Mouse (Mus musculus) embryonic facial prominence, embryonic 11.5 days (tissue): ENCODE data around the gene Angptl2. TPM values are rescaled to one million over a fixed set of nuclear protein-coding genes. Genes with fewer than 3 reads are reported as not detected.

Source experiments
- ATAC-seq: fragments of 200-750 bp; cut with Nextera tagmentation; replicated peaks from 2 replicates; pipeline ENCODE4 v1.8.0; 2017; ENCODE audit warnings: low read depth; ENCODE audit not compliant: insufficient number of reproducible peaks, low FRiP score, low TSS enrichment
- DNase-seq: peaks from one replicate; pipeline ENCODE4 v3.0.0-alpha.2; 2015; ENCODE audit warnings: low spot score
- H3K27ac ChIP-seq: fragments of 300-500 bp; sonication (generic); replicated peaks from 2 replicates; pipeline ENCODE4 v1.5.1; 2014; ENCODE audit warnings: mild to moderate bottlenecking, low read depth, low read length, control low read depth
- H3K27me3 ChIP-seq: fragments of 300-500 bp; sonication (generic); 2 replicates; pipeline ENCODE4 v1.6.1; 2014; ENCODE audit warnings: mild to moderate bottlenecking, low read length, moderate library complexity, mixed read lengths; ENCODE audit not compliant: control insufficient read depth, insufficient read depth
- H3K36me3 ChIP-seq: fragments of 300-500 bp; sonication (generic); replicated peaks from 2 replicates; pipeline ENCODE4 v1.6.1; 2014; ENCODE audit warnings: low read depth, mild to moderate bottlenecking, low read length, moderate library complexity, mixed read lengths; ENCODE audit not compliant: control insufficient read depth, insufficient read depth
- H3K4me1 ChIP-seq: fragments of 300-500 bp; sonication (generic); 2 replicates; pipeline ENCODE4 v1.6.1; 2014; ENCODE audit warnings: low read length, mixed read lengths; ENCODE audit not compliant: control insufficient read depth, insufficient read depth
- H3K4me2 ChIP-seq: fragments of 300-500 bp; sonication (generic); 2 replicates; pipeline ENCODE4 v1.6.1; 2014; ENCODE audit warnings: low read depth, mild to moderate bottlenecking, control low read depth, low read length, moderate library complexity
- H3K4me3 ChIP-seq: fragments of 300-500 bp; sonication (generic); 2 replicates; pipeline ENCODE4 v1.5.1; 2014; ENCODE audit warnings: low read depth, low read length, control low read depth
- H3K9ac ChIP-seq: fragments of 300-500 bp; sonication (generic); replicated peaks from 2 replicates; pipeline ENCODE4 v1.6.1; 2014; ENCODE audit warnings: mild to moderate bottlenecking, control low read depth, low read length
- H3K9me3 ChIP-seq: fragments of 300-500 bp; sonication (generic); replicated peaks from 2 replicates; pipeline ENCODE4 v1.6.1; 2016; ENCODE audit warnings: mild to moderate bottlenecking, low read length, inconsistent platforms, mixed read lengths; ENCODE audit not compliant: control insufficient read depth
- WGBS: fragments of 180-500 bp; shearing (Covaris S2); extraction: QIAGEN DNeasy Blood & Tissue Kit; methylation state at CpG from one replicate; pipeline ENCODE4 v1.1.7; 2014; 5-methylcytosine and 5-hydroxymethylcytosine counted together
- polyA plus RNA-seq: library from polyadenylated mRNA; unstranded; fragments of >200 nt; fragmentation: Nextera tagmentation; extraction: Ambion mirVana; gene quantifications from 2 replicates; pipeline ENCODE4 v1.2.1, GENCODE M21; 2014

Angptl2 gene
- polyA plus RNA-seq, 1 experiment from 2014 or later, result 28.6 TPM

DNA sequence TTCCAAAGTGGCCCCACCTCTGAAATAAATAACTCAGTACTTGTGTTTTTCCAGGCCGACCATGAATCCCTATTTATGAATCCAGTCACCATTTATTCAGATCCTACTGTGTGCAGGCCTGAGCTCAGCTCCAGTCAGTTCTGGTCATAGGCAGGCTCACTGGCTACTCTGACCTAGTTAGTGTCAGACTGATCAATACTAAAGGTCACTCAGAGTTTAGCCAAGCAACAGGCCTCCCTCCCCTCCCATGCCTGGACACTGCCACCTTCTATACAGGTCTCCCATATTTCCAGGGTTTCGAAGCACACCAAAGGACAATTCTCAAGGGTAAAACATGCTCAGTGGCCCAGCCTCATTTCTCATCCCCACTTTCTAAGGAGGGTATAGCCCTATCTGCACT, 54.7 kb downstream of the Angptl2 start:
- no peak overlapping the region for H3K27ac ChIP-seq
- no peak overlapping the region for H3K4me2 ChIP-seq
- H3K4me3 ChIP-seq, result no peak overlapping the region
- H3K4me1 ChIP-seq, result no peaks in the 10 kb centered on the region
- H3K9me3 ChIP-seq, result no peaks in the 10 kb centered on the region
- 88% methylated on average over 2 of the region's 2 CpGs for WGBS
- no peaks in the 10 kb centered on the region for H3K36me3 ChIP-seq
- H3K27me3 ChIP-seq, result no peaks in the 10 kb centered on the region
- H3K9ac ChIP-seq, result no peak overlapping the region
- DNase-seq (no peak), ATAC-seq (no peak)

DNA sequence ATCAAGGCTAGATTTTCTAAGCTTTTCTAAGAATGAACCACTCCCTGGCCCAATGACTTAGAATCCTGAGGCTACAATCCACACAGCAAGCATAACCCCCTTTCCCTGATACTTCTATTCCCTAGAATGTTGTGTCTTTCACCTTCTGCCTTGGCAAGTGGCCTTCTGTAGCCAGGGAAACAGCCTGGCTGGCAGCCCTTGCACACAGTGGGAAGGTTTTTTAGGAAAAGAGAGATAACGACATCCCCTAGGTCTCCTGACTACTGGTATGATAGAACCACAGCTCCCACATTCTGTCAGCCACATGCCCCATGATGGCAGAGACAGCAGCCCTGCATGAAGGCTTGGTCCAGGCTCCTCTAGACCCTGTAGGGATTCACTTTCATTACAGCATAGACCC, 55.6 kb downstream of the Angptl2 start:
- no peak overlapping the region for H3K4me2 ChIP-seq
- ATAC-seq (no peak), DNase-seq (no peak)
- H3K4me3 ChIP-seq, result no peak overlapping the region
- H3K27ac ChIP-seq, result no peak overlapping the region
- no peaks in the 10 kb centered on the region for H3K9me3 ChIP-seq
- WGBS, result 80% methylated on average over 1 of the region's 1 CpGs
- H3K4me1 ChIP-seq, result no peaks in the 10 kb centered on the region
- no peak overlapping the region for H3K9ac ChIP-seq
- H3K36me3 ChIP-seq, result no peaks in the 10 kb centered on the region
- no peaks in the 10 kb centered on the region for H3K27me3 ChIP-seq

DNA sequence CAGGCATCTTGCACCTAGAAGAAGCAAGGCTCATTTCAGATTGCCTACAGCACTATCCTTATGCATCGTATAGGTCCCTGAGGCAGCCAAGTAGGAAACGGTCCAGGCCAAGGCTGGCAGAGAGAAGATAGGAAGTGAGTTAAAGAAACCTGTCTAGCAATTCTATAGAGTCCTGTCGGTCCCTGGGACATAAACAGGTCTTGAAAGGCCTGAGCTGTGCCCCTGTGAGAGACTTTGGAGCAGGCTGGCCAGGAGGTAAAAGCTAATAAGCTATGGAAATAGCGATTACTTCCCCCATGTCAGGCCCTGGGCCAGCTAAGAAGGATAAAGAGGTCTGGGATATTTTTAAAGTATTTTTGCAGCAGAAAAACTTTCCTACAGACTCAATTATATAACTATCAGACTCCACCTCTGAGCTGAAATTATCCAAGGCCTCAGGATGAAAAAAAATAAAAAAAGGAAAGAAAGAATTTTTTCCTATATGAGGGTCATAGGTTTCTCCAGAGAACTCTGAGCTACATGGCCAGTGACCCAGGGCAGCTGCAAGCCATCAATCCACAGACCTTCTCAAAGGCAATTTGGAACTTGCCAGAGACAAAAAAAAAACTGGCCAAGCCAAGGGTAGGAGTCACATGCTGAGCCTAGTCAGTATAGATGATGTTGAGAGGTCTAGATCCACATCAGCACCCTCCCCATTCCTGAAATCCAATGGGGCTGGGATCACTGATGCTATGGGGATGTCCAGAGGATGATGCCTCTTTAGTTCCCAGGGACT, 57.0 kb downstream of the Angptl2 start:
- no peaks in the 10 kb centered on the region for H3K4me1 ChIP-seq
- H3K27me3 ChIP-seq, result no peaks in the 10 kb centered on the region
- WGBS, result 78% methylated on average over 4 of the region's 4 CpGs
- H3K27ac ChIP-seq, result no peak overlapping the region
- DNase-seq (no peak), ATAC-seq (no peak)
- no peak overlapping the region for H3K4me2 ChIP-seq
- no peaks in the 10 kb centered on the region for H3K36me3 ChIP-seq
- no peak overlapping the region for H3K9ac ChIP-seq
- no peaks in the 10 kb centered on the region for H3K9me3 ChIP-seq
- H3K4me3 ChIP-seq, result no peak overlapping the region

DNA sequence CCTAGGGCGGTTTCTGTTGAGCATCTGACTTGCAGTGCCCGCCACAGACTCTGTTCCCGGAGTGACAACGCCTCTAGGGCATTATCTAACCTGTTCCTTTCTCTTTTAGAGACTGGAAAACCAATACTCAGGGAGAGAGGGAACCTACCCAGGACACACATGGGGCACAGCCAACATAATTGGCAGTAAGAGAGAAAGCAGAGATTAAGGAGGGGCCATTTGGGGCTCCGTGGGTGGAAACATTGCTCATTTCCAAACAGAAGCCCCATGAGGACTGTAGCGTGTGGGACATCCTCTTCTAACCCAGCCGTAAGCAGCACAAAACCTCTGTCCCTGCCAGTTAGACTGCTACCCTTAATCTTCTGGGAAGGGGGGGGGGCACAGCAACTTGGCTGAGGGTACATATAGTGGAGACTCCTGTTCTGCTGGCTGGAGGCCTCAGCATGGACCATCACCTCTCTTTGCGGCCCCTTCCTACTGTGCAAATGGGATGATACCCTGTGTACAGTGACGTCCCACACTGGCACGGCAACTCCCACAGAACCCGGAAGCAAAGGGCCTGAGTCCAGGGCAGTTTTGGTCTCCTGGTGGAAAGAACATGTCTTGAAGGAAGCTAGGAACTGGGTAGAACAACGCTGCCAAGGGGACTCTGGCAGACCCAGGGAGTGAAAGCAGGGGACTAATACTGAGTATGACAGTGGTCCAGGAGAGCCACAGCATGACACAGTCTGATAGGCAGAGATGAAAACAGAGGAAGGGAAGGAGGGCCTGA, 59.0 kb downstream of the Angptl2 start:
- Histone ChIP-seq H3K27ac (no peak overlapping the region), H3K4me2 (no peak overlapping the region), H3K4me1 (no peaks in the 10 kb centered on the region), H3K36me3 (no peaks in the 10 kb centered on the region), H3K9ac (no peak overlapping the region), H3K9me3 (no peaks in the 10 kb centered on the region), H3K4me3 (no peak overlapping the region), H3K27me3 (no peaks in the 10 kb centered on the region)
- DNase-seq (no peak), ATAC-seq (no peak)
- WGBS, result 87% methylated on average over 12 of the region's 12 CpGs

DNA sequence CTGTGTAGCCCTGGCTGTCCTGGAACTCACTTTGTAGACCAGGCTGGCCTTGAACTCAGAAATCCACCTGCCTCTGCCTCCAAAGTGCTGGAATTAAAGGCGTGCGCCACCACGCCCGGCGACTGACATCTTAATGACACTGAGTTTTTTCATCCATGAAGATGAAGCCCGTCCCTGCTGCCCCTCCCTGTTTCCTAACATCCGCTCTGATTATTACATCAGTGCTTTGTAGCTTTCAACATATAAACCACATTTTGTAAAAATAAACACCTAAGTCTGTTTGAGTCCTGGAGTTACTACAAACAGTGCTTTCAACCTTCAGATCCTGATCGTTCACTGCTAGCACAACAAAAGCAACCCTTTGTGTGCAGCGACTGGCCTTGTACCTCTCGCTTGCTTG, 63.9 kb downstream of the Angptl2 start:
- no peak for DNase-seq
- ATAC-seq, result no peak
- WGBS, result 86% methylated on average over 10 of the region's 10 CpGs
- H3K9me3 ChIP-seq, result no peaks in the 10 kb centered on the region
- no peak overlapping the region for H3K4me2 ChIP-seq
- no peaks in the 10 kb centered on the region for H3K4me1 ChIP-seq
- no peak overlapping the region for H3K4me3 ChIP-seq
- no peaks in the 10 kb centered on the region for H3K36me3 ChIP-seq
- no peaks in the 10 kb centered on the region for H3K27me3 ChIP-seq
- no peak overlapping the region for H3K27ac ChIP-seq
- H3K9ac ChIP-seq, result no peak overlapping the region

DNA sequence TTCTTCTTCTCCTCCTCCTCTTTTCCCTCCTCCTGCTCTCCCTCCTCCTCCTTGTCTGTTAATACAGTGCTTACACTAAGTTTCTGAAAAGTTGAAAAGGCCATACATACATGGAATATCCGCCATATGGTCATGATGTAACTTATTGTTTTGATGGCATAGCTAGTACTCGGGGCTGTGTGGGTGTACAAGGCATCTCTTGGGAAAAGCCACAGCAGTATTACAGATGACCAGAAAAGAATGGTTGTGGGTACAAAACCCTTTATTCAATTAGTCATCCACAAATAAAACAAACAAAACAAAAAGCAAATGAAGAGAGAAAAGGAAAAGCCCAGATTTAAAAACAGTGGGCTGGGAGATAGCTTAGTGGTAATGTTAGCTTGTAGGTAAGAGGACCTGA, 64.7 kb downstream of the Angptl2 start:
- Histone ChIP-seq H3K4me1 (no peaks in the 10 kb centered on the region), H3K4me2 (no peak overlapping the region), H3K27ac (no peak overlapping the region), H3K9ac (no peak overlapping the region), H3K27me3 (no peaks in the 10 kb centered on the region), H3K36me3 (no peaks in the 10 kb centered on the region), H3K4me3 (no peak overlapping the region), H3K9me3 (no peaks in the 10 kb centered on the region)
- DNase-seq (no peak), ATAC-seq (no peak)
- WGBS, result 73% methylated on average over 2 of the region's 2 CpGs

DNA sequence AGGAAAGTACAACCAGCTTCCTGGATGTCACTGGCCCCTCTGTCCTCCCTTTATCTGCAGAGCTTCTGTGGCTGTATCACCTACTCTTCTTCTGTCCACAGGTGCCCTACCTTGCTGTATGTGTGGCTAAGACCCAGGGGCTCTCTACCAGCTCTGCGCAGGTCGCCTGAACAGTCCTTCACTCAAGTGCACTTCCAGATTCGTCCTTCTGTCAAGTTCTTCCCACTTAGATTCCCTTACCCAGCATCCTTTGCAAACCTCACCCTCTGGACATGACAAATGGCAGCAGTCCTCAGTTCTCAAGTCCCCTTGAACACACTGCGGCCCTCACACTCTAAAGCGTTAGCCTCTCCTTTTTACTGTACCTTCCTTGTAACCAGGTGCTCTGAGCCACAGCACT, 65.9 kb downstream of the Angptl2 start:
- no peaks in the 10 kb centered on the region for H3K4me1 ChIP-seq

DNA sequence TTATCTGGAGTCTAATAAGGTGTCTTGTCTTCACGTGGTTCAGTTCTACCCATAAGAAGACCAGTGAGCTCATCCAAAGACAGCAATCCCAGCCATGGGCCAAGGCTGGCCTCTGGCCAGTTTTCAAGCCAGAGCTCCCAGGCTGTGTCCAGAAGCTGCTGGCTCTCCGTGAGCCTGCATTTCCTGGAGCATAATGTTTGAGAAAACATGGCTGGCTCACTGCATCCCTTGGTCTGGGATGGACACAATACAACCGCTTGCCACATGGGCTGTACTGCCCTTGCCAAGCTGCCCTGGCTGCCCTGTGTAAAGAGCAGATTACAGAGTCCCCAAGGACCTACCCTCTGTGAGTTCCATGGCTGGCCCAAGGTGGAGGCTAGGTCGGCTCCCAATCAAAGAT, 67.0 kb downstream of the Angptl2 start:
- Histone ChIP-seq H3K27me3 (no peaks in the 10 kb centered on the region), H3K4me1 (no peaks in the 10 kb centered on the region), H3K36me3 (no peaks in the 10 kb centered on the region), H3K4me2 (no peak overlapping the region), H3K9me3 (no peaks in the 10 kb centered on the region), H3K27ac (no peak overlapping the region), H3K4me3 (no peak overlapping the region), H3K9ac (no peak overlapping the region)
- ATAC-seq, result no peak
- WGBS, result 70% methylated on average over 4 of the region's 4 CpGs
- DNase-seq, result no peak

More for the DNA sequence above, 65.9 kb downstream of the Angptl2 start:
- H3K36me3 ChIP-seq, result no peaks in the 10 kb centered on the region
- no peaks in the 10 kb centered on the region for H3K27me3 ChIP-seq
- H3K9me3 ChIP-seq, result no peaks in the 10 kb centered on the region
- no peak overlapping the region for H3K4me3 ChIP-seq
- 89% methylated on average over 5 of the region's 5 CpGs for WGBS
- DNase-seq, result no peak
- no peak for ATAC-seq
- H3K4me2 ChIP-seq, result no peak overlapping the region
- no peak overlapping the region for H3K27ac ChIP-seq
- no peak overlapping the region for H3K9ac ChIP-seq
